Mouse (Mus musculus): ENCODE measurements around the gene Mlph.

DNA sequence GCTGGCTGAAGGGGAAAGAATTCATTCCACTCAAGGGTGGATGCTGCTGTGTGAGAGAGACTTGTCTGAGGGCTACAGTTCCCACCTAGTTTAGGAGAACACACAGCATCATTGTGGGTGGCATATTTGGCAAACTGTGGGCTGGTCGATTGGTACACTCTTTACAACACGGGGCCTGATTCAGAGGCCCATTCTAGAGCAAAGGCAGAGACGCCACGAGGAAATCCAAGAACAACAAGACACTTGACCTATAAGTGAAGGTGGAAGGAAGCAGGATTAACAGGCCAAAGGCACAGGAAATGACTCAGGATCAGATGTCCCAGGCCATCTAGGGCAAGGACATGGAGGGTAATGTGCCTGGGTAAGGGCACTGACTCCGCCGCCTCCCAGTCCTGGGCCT is 14.5 kb upstream of the Mlph start:
- TF ChIP-seq CTCF (IDR thresholded peaks at IDR 0.05; ENCODE audit: control insufficient read depth, insufficient read depth, insufficient replicate concordance, low read depth, low read length) = no peak
- TF ChIP-seq POLR2A (IDR thresholded peaks at IDR 0.05; ENCODE audit: control insufficient read depth, low read depth, low read length) = no peak

All from testis, adult 2 months (tissue).